Mouse (Mus musculus): ENCODE measurements around the gene Lamc2. TPM values are rescaled to one million over a fixed set of nuclear protein-coding genes. Genes with fewer than 3 reads are reported as not detected.

Lamc2 gene
- 5.8 and 6.3 TPM in 2 replicates for polyA plus RNA-seq (2015; fragmentation: Nextera tagmentation; extraction: Ambion mirVana)

DNA sequence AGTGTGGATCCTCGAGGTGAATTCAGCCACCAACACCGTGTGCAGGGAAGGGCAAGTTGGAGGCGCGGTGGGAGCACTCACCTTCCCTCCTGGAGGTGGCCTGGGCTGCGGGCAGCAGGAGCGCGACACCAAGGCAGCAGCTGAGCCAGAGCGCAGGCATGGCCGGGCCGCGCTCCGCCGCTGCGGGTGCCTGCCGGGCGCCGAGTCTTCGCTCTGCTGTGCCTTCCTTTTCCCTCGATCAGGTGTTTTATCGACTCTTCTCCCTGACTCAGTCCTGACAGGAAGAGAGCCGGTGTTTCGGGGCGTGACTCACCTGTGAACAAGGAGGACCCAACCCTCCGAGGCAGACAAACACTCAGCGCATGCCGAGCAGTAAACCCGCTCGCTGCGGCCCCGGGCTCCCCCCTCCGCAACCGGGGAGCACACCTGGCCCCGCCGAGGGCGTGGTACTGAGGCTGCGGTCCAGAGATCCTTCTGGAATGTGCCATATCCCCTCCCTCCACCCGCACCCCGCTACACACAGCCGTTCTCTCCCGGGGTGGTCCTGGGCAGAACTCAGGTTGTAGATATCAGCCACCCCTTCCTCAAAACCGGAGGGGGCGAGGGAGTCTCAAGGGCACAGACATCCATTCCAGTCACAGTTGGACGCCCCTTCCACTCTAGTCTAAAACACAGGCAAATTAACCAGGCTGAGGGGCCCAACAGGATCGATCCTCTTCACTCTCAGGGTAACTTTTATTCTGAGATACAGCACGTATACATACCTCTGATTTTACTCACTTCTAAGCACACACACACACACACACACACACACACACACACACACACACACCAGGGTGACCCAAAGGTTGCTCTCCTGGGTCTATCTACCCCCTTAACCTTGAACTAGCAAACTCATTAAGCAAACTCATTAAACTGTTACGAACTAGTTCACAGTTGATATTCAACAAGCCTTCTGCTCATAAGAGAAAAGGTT, at the start of gene Lamc2:
Gene Lamc2, minus strand, starts transcription at position 620 of the 976 bp plus-strand sequence.
- ATAC-seq (ENCODE audit: low FRiP score, low read depth): peak; percentile 51
- Histone ChIP-seq H3K4me2 (replicated peaks) (peak within 1 kb of the TSS; percentile 84), H3K9me3 (no peaks in the 10 kb centered on the region), H3K9ac (peak within 1 kb of the TSS; percentile 62), H3K36me3 (no peaks in the 10 kb centered on the region), H3K27ac (no peak within 1 kb of the TSS), H3K4me3 (peak within 1 kb of the TSS; percentile 47), H3K4me1 (peaks cover 17% of the 10 kb centered on the region), H3K27me3 (peaks cover 49% of the 10 kb centered on the region)
- WGBS: 3% methylated on average over 46 of the region's 46 CpGs

DNA sequence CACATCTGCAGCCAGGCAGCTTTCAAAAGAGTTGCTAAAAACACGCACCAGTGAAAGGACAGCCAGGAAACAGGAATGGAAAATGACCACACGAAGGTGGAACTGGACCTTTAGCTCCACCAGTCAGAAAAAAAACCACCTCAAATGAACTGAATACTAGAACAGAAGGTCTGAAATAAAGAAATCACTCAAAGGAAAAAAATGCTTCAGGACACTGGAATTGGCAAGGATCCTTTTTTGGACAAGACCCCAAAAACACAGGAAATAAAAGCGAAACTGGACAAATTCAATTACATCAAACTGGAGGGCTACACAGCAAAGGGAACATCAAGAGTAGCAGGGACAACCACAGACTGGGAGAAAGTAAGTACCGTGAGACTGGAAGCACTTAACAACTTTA, 49.3 kb upstream of the Lamc2 start:
- Histone ChIP-seq H3K27ac (no peak overlapping the region), H3K27me3 (no peaks in the 10 kb centered on the region), H3K9me3 (no peaks in the 10 kb centered on the region), H3K4me3 (no peak overlapping the region), H3K4me1 (no peaks in the 10 kb centered on the region), H3K4me2 (replicated peaks) (no peak overlapping the region), H3K9ac (no peak overlapping the region), H3K36me3 (peaks cover 62% of the 10 kb centered on the region)
- WGBS: 68% methylated on average over 4 of the region's 4 CpGs
- ATAC-seq (ENCODE audit: low FRiP score, low read depth): no peak

DNA sequence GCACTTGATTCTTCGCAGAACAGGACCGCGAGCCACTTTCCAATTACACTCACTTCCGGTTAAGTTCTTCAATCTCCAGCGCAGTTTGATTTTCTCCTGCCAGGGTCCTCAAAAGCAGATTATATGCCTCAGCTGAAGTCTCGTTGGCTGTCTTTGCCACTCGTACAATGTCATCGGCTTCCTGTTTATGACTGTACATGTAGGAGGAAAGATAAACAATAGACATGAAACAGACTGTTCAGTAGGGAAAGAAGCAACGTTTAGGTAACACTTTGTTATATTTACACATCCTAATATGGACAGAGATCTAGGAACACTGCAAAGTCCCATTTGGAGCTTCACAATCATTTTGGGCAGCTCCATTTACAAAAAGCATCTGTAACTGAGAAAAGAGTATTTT, 45.4 kb upstream of the Lamc2 start:
- H3K36me3 ChIP-seq: peaks cover 82% of the 10 kb centered on the region
- H3K9ac ChIP-seq: no peak overlapping the region
- no peaks in the 10 kb centered on the region for H3K4me1 ChIP-seq
- 90% methylated on average over 9 of the region's 9 CpGs for WGBS
- no peaks in the 10 kb centered on the region for H3K27me3 ChIP-seq
- ATAC-seq (ENCODE audit: low FRiP score, low read depth): no peak
- no peak overlapping the region for H3K4me3 ChIP-seq
- H3K4me2 ChIP-seq (replicated peaks): no peak overlapping the region
- no peaks in the 10 kb centered on the region for H3K9me3 ChIP-seq
- H3K27ac ChIP-seq: no peak overlapping the region

DNA sequence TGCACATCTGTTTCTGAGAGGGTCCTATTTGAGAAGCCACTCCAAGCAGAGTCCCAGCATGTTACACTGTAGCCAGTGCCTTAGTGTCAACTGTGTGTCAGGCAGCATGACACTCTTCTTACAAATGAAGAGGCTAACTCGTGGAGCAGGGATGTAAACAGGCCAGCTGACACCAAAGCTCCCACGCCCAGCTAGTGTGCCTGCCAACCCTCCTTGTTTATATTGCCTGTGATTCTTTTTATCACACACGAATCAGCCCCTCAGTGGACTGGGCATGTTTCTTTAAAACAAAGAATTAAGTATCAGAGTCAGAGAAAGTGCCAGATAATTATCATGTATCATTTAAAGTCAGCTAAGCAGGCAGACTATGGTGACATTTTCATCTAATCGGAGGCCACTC, 41.7 kb upstream of the Lamc2 start:
- peaks cover 83% of the 10 kb centered on the region for H3K36me3 ChIP-seq
- H3K9ac ChIP-seq: no peak overlapping the region
- no peak overlapping the region for H3K27ac ChIP-seq
- H3K27me3 ChIP-seq: no peaks in the 10 kb centered on the region
- no peak overlapping the region for H3K4me3 ChIP-seq
- no peak overlapping the region for H3K4me2 ChIP-seq (replicated peaks)
- H3K4me1 ChIP-seq: no peaks in the 10 kb centered on the region
- no peaks in the 10 kb centered on the region for H3K9me3 ChIP-seq
- WGBS: 64% methylated on average over 4 of the region's 4 CpGs
- ATAC-seq (ENCODE audit: low FRiP score, low read depth): no peak

DNA sequence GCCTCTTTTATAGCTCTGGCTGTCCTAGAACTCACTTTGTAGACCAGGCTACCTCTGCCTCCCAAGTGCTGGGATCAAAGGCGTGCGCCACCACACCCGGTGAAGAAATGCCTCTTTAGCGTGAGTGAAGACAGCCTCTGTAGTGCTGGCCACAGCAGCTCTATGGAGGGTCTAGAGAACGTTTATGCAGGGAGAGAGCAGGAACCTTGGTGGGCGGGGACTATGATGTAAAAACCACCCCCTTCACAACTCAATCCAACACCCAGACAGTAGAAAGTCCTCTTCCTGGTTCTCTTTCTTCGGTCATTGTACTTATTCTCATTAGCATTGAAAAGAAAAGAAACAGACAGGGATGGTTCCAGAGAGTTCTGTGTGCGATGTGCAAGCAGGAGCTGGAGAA, 40.8 kb upstream of the Lamc2 start:
- ATAC-seq (ENCODE audit: low FRiP score, low read depth): no peak
- Histone ChIP-seq H3K9me3 (no peaks in the 10 kb centered on the region), H3K27me3 (no peaks in the 10 kb centered on the region), H3K4me1 (no peaks in the 10 kb centered on the region), H3K9ac (no peak overlapping the region), H3K4me2 (replicated peaks) (no peak overlapping the region), H3K27ac (no peak overlapping the region), H3K4me3 (no peak overlapping the region), H3K36me3 (peaks cover 81% of the 10 kb centered on the region)
- 84% methylated on average over 8 of the region's 8 CpGs for WGBS

DNA sequence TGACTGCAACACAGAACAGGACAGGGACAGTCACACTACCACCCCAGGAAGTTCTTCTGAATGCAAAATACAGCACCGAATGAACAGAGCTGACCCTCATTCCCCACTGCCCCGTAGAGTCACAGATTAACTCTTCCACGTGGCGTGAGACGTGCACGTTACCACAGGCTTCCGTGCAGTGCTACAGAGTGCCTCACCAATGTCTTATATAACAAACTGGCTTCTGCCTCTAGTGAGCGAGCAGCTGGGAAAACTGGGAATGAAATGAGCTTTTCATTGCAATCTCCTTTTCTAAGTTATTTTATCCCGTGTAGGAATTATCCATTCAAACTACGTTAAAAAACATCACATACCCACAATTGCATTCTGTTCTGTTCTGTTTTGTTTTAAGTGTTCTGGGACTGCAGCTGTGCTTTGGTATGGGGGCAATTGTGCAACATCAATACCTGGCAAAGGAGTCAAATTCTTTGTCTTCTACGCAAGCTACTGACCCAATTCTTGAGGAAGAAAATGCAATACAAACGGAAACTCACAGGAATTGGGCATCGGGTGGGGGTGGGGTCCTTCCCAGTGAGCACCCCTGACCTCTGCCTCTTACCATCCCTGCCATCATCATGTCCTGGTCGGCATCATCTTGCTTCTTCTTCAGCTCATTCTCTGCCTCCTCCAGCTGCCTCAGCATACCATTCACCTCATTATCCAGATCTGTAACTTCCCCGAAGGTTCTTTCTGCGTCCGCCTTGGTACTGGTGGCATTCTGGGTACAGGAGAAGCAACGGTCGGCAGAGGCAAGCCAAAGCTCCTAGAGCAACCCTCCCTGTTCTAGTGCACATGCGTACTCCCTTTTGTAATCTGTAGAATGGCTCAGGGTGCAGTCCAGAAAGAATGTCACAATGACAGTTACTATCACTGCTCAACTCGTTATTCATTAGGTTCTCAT, 39.8 kb upstream of the Lamc2 start:
- Histone ChIP-seq H3K4me2 (replicated peaks) (no peak overlapping the region), H3K9me3 (no peaks in the 10 kb centered on the region), H3K36me3 (peaks cover 81% of the 10 kb centered on the region), H3K4me1 (no peaks in the 10 kb centered on the region), H3K4me3 (no peak overlapping the region), H3K9ac (no peak overlapping the region), H3K27me3 (no peaks in the 10 kb centered on the region), H3K27ac (no peak overlapping the region)
- ATAC-seq (ENCODE audit: low FRiP score, low read depth): no peak
- WGBS: 90% methylated on average over 21 of the region's 21 CpGs

DNA sequence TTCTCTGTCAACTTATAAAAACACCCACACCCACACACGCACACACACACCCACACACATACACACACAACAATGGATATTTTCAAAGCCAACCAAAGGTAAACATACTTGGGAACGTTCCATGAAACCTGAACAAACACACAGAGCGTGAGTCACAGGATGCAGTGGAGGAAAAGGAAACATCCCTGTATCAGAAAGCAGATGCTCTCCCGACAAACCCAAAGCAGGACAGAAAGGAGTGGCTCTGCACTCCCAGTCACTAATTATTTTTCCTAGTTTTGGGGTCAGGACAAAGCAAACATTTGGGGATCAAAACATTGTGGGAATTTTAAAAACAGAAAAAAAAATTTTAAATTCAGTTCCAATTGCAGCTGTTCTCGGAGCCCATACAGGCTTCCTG, 38.1 kb upstream of the Lamc2 start:
- H3K36me3 ChIP-seq: peaks cover 82% of the 10 kb centered on the region
- WGBS: 81% methylated on average over 5 of the region's 5 CpGs
- no peak overlapping the region for H3K9ac ChIP-seq
- H3K27ac ChIP-seq: no peak overlapping the region
- H3K27me3 ChIP-seq: no peaks in the 10 kb centered on the region
- ATAC-seq (ENCODE audit: low FRiP score, low read depth): no peak
- H3K4me2 ChIP-seq (replicated peaks): no peak overlapping the region
- no peaks in the 10 kb centered on the region for H3K4me1 ChIP-seq
- H3K9me3 ChIP-seq: no peaks in the 10 kb centered on the region
- H3K4me3 ChIP-seq: no peak overlapping the region

DNA sequence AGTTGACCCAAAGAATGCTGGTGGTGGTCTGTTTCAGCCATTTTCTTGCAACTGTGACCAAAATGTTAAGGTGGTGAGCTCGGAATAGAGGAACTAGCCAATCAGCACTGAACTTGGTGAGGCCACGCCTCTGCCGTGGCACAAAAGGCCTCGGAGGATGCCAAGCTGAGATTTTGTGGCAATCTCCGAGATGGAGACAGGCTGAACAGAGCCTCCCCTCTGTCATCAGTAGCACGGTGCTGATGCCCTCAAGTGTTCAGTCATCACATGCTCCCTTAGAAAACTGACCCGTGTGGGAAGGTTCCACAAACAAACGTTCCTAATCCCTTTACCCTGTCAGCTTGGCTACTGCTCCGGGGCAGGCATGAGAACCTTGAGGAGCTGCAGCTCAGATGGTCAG, 33.1 kb upstream of the Lamc2 start:
- no peak for ATAC-seq (ENCODE audit: low FRiP score, low read depth)
- no peaks in the 10 kb centered on the region for H3K27me3 ChIP-seq
- no peak overlapping the region for H3K27ac ChIP-seq
- no peak overlapping the region for H3K4me3 ChIP-seq
- no peak overlapping the region for H3K4me2 ChIP-seq (replicated peaks)
- no peak overlapping the region for H3K9ac ChIP-seq
- WGBS: 71% methylated on average over 9 of the region's 9 CpGs
- H3K9me3 ChIP-seq: no peaks in the 10 kb centered on the region
- H3K36me3 ChIP-seq: peaks cover 46% of the 10 kb centered on the region
- H3K4me1 ChIP-seq: peaks cover 4% of the 10 kb centered on the region; the same call in 1 of the 2 replicates

DNA sequence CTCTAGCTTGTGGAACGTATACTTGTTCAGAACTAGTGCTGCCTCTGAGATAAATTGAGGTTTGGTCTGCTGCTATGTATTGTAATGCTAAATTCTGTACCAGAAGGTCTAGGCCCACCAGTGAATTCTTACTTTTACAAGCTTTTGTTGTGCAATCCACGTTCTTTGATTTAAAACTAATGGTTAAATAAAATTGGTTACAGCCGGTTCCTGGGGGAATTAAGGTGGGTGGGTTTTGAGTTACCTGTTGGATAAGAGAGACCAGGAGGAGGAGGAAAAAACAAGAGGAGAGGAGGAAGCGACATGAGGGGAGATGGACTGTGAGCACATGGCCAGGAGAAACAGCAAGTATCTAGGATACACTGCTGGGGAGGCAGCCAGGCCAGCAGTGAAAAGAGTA, 30.3 kb upstream of the Lamc2 start:
- H3K36me3 ChIP-seq: peaks cover 26% of the 10 kb centered on the region
- H3K4me2 ChIP-seq (replicated peaks): no peak overlapping the region
- no peak overlapping the region for H3K27ac ChIP-seq
- no peak overlapping the region for H3K4me3 ChIP-seq
- H3K9ac ChIP-seq: no peak overlapping the region
- H3K9me3 ChIP-seq: no peaks in the 10 kb centered on the region
- peaks cover 4% of the 10 kb centered on the region; the same call in 1 of the 2 replicates for H3K4me1 ChIP-seq
- ATAC-seq (ENCODE audit: low FRiP score, low read depth): no peak
- H3K27me3 ChIP-seq: no peaks in the 10 kb centered on the region
- 66% methylated on average over 4 of the region's 4 CpGs for WGBS

DNA sequence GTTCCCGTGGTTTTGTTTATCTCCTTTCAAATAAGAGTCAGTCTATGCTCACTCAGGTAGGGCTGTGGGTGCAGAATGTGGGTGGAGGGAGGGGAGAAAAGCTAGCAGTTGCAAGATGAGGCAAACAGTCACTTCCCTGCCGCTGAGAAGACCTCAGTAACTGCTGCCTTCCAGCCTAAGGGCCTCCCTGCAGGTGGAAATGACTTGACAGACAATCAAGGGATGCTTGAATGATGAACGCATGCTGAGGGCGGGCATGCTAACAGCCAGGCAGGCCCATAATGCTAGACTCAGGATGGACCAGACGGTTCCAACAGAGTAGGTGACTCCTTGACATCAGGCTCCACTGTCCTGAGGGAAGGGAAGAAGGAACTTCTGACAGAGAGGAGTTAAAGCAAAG, 29.4 kb upstream of the Lamc2 start:
- Histone ChIP-seq H3K27me3 (no peaks in the 10 kb centered on the region), H3K36me3 (peaks cover 18% of the 10 kb centered on the region), H3K4me3 (no peak overlapping the region), H3K9ac (no peak overlapping the region), H3K9me3 (no peaks in the 10 kb centered on the region), H3K4me1 (peaks cover 4% of the 10 kb centered on the region; the same call in 1 of the 2 replicates), H3K27ac (no peak overlapping the region), H3K4me2 (replicated peaks) (no peak overlapping the region)
- ATAC-seq (ENCODE audit: low FRiP score, low read depth): no peak
- 66% methylated on average over 5 of the region's 5 CpGs for WGBS

DNA sequence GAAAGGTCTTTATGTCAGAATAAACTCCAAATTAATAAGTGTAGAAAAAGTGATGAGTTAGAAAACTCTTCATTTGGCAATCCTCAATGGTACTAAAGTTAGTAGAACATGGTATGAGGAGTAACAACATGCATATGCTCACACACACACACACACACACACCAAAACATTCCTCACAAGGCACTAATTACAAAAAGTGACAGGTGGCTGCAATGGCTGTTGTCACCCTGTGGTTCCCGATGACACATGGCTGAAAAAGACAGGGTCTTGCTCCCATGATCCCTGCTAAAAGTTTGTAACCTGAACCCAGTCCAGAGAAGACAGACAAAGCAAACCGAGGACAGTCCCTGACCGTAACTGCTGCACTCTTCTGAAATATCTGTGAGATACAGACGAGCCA, 24.7 kb upstream of the Lamc2 start:
- ATAC-seq (ENCODE audit: low FRiP score, low read depth): no peak; the same call in 1 of the 2 replicates
- H3K4me2 ChIP-seq (replicated peaks): no peak overlapping the region
- H3K27me3 ChIP-seq: no peaks in the 10 kb centered on the region
- no peak overlapping the region for H3K9ac ChIP-seq
- no peaks in the 10 kb centered on the region for H3K4me1 ChIP-seq
- H3K27ac ChIP-seq: no peak overlapping the region
- no peak overlapping the region for H3K4me3 ChIP-seq
- no peaks in the 10 kb centered on the region for H3K36me3 ChIP-seq
- no peaks in the 10 kb centered on the region for H3K9me3 ChIP-seq
- 38% methylated on average over 4 of the region's 4 CpGs for WGBS

DNA sequence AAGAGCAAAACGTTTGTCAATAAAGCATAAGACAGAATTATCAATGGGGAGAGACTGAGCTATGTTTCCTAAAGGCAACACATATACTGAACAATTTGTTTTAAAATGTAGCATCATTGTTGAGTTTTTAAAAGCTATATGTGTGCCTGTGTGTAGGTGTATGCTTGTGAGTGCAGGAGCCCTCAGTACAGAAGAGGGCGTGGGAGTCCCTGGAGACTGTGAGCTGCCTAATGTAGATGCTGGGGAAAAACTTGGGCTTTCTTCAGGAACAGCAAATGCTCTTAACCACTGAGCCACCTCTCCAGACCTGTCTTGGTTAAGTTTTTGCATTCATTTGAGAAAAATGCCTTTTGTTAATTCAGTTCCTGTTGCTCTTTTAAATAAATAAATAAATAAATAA, 24.0 kb upstream of the Lamc2 start:
- 78% methylated on average over 2 of the region's 2 CpGs for WGBS
- no peak for ATAC-seq (ENCODE audit: low FRiP score, low read depth)
- no peaks in the 10 kb centered on the region for H3K27me3 ChIP-seq
- H3K4me3 ChIP-seq: no peak overlapping the region
- no peaks in the 10 kb centered on the region for H3K4me1 ChIP-seq
- H3K4me2 ChIP-seq (replicated peaks): no peak overlapping the region
- no peak overlapping the region for H3K27ac ChIP-seq
- no peaks in the 10 kb centered on the region for H3K36me3 ChIP-seq
- no peaks in the 10 kb centered on the region for H3K9me3 ChIP-seq
- no peak overlapping the region for H3K9ac ChIP-seq

All from limb, embryonic 13.5 days (tissue).